Mouse (Mus musculus) embryonic facial prominence, embryonic 11.5 days (tissue): ENCODE results near the gene Ttyh1. TPM values are rescaled to one million over a fixed set of nuclear protein-coding genes. Genes with fewer than 3 reads are reported as not detected.

Experiments used
- ATAC-seq: fragments of 200-750 bp; cut with Nextera tagmentation; replicated peaks from 2 replicates; pipeline ENCODE4 v1.8.0; 2017; ENCODE audit warnings: low read depth; ENCODE audit not compliant: insufficient number of reproducible peaks, low FRiP score, low TSS enrichment
- DNase-seq: peaks from one replicate; pipeline ENCODE4 v3.0.0-alpha.2; 2015; ENCODE audit warnings: low spot score
- H3K27ac ChIP-seq: fragments of 300-500 bp; sonication (generic); replicated peaks from 2 replicates; pipeline ENCODE4 v1.5.1; 2014; ENCODE audit warnings: mild to moderate bottlenecking, low read depth, low read length, control low read depth
- H3K27me3 ChIP-seq: fragments of 300-500 bp; sonication (generic); 2 replicates; pipeline ENCODE4 v1.6.1; 2014; ENCODE audit warnings: mild to moderate bottlenecking, low read length, moderate library complexity, mixed read lengths; ENCODE audit not compliant: control insufficient read depth, insufficient read depth
- H3K36me3 ChIP-seq: fragments of 300-500 bp; sonication (generic); replicated peaks from 2 replicates; pipeline ENCODE4 v1.6.1; 2014; ENCODE audit warnings: low read depth, mild to moderate bottlenecking, low read length, moderate library complexity, mixed read lengths; ENCODE audit not compliant: control insufficient read depth, insufficient read depth
- H3K4me1 ChIP-seq: fragments of 300-500 bp; sonication (generic); 2 replicates; pipeline ENCODE4 v1.6.1; 2014; ENCODE audit warnings: low read length, mixed read lengths; ENCODE audit not compliant: control insufficient read depth, insufficient read depth
- H3K4me2 ChIP-seq: fragments of 300-500 bp; sonication (generic); 2 replicates; pipeline ENCODE4 v1.6.1; 2014; ENCODE audit warnings: low read depth, mild to moderate bottlenecking, control low read depth, low read length, moderate library complexity
- H3K4me3 ChIP-seq: fragments of 300-500 bp; sonication (generic); 2 replicates; pipeline ENCODE4 v1.5.1; 2014; ENCODE audit warnings: low read depth, low read length, control low read depth
- H3K9ac ChIP-seq: fragments of 300-500 bp; sonication (generic); replicated peaks from 2 replicates; pipeline ENCODE4 v1.6.1; 2014; ENCODE audit warnings: mild to moderate bottlenecking, control low read depth, low read length
- H3K9me3 ChIP-seq: fragments of 300-500 bp; sonication (generic); replicated peaks from 2 replicates; pipeline ENCODE4 v1.6.1; 2016; ENCODE audit warnings: mild to moderate bottlenecking, low read length, inconsistent platforms, mixed read lengths; ENCODE audit not compliant: control insufficient read depth
- WGBS: fragments of 180-500 bp; shearing (Covaris S2); extraction: QIAGEN DNeasy Blood & Tissue Kit; methylation state at CpG from one replicate; pipeline ENCODE4 v1.1.7; 2014; 5-methylcytosine and 5-hydroxymethylcytosine counted together
- polyA plus RNA-seq: library from polyadenylated mRNA; unstranded; fragments of >200 nt; fragmentation: Nextera tagmentation; extraction: Ambion mirVana; gene quantifications from 2 replicates; pipeline ENCODE4 v1.2.1, GENCODE M21; 2014

Gene Ttyh1
- polyA plus RNA-seq, 1 experiment from 2014 or later, result 8.3 TPM

- no peaks in the 10 kb centered on the region for H3K36me3 ChIP-seq
- no peak for ATAC-seq
- H3K4me3 ChIP-seq, result no peak overlapping the region
- H3K27ac ChIP-seq, result no peak overlapping the region
- DNase-seq, result no peak
- WGBS, result 88% methylated on average over 8 of the region's 8 CpGs
- H3K4me2 ChIP-seq, result no peak overlapping the region
- no peaks in the 10 kb centered on the region for H3K4me1 ChIP-seq
- no peaks in the 10 kb centered on the region for H3K27me3 ChIP-seq
- H3K9ac ChIP-seq, result no peak overlapping the region
- no peaks in the 10 kb centered on the region for H3K9me3 ChIP-seq
These were observed 12.8 kb downstream of the Ttyh1 start for GRCm38 (mm10) chr7:4131964-4132363.

GRCm38 (mm10) chr7:4132581-4132980 is 13.4 kb downstream of the Ttyh1 start:
- Histone ChIP-seq H3K4me3 (no peak overlapping the region), H3K9me3 (no peaks in the 10 kb centered on the region), H3K27me3 (no peaks in the 10 kb centered on the region), H3K27ac (no peak overlapping the region), H3K9ac (no peak overlapping the region), H3K4me2 (no peak overlapping the region), H3K36me3 (no peaks in the 10 kb centered on the region), H3K4me1 (no peaks in the 10 kb centered on the region)
- 86% methylated on average over 3 of the region's 3 CpGs for WGBS
- DNase-seq (no peak), ATAC-seq (no peak)

GRCm38 (mm10) chr7:4132998-4133397 is 13.8 kb downstream of the Ttyh1 start:
- ATAC-seq, result no peak
- no peaks in the 10 kb centered on the region for H3K27me3 ChIP-seq
- H3K9me3 ChIP-seq, result no peaks in the 10 kb centered on the region
- 78% methylated on average over 7 of the region's 7 CpGs for WGBS
- no peak overlapping the region for H3K4me3 ChIP-seq
- H3K27ac ChIP-seq, result no peak overlapping the region
- DNase-seq, result no peak
- no peak overlapping the region for H3K4me2 ChIP-seq
- no peaks in the 10 kb centered on the region for H3K4me1 ChIP-seq
- H3K9ac ChIP-seq, result no peak overlapping the region
- no peaks in the 10 kb centered on the region for H3K36me3 ChIP-seq

- Histone ChIP-seq H3K9me3 (no peaks in the 10 kb centered on the region), H3K27ac (no peak overlapping the region), H3K27me3 (no peaks in the 10 kb centered on the region), H3K4me3 (no peak overlapping the region), H3K4me2 (no peak overlapping the region), H3K36me3 (no peaks in the 10 kb centered on the region; the same call in 1 of the 2 replicates), H3K4me1 (no peaks in the 10 kb centered on the region), H3K9ac (no peak overlapping the region)
- ATAC-seq (no peak), DNase-seq (no peak)
- 80% methylated on average over 5 of the region's 5 CpGs for WGBS
These were observed 15.7 kb downstream of the Ttyh1 start for GRCm38 (mm10) chr7:4134911-4135310.

- peak overlapping the region; percentile 59 for H3K9ac ChIP-seq
- no peaks in the 10 kb centered on the region for H3K9me3 ChIP-seq
- no peak overlapping the region for H3K27ac ChIP-seq
- DNase-seq (no peak), ATAC-seq (peak; percentile 3)
- under 1% methylated on average over 16 of the region's 16 CpGs for WGBS
- no peaks in the 10 kb centered on the region for H3K4me1 ChIP-seq
- H3K4me3 ChIP-seq, result peak overlapping the region; percentile 58
- H3K36me3 ChIP-seq, result peaks cover 7% of the 10 kb centered on the region
- H3K4me2 ChIP-seq, result peak overlapping the region; percentile 66
- no peaks in the 10 kb centered on the region for H3K27me3 ChIP-seq
These were observed 17.2 kb downstream of the Ttyh1 start for GRCm38 (mm10) chr7:4136404-4136770.

GRCm38 (mm10) chr7:4136771-4137531 is 17.7 kb downstream of the Ttyh1 start, which contains the start of gene Leng8:
Gene Leng8, plus strand, starts transcription at chr7:4137039.
- H3K9ac ChIP-seq, result peak within 1 kb of the TSS; percentile 78
- peaks cover 8% of the 10 kb centered on the region for H3K36me3 ChIP-seq
- H3K27me3 ChIP-seq, result no peaks in the 10 kb centered on the region
- H3K4me1 ChIP-seq, result no peaks in the 10 kb centered on the region
- peak; percentile 98 for ATAC-seq
- peak within 1 kb of the TSS; percentile 66 for H3K4me2 ChIP-seq
- H3K27ac ChIP-seq, result peak within 1 kb of the TSS; percentile 78
- WGBS, result under 1% methylated on average over 67 of the region's 78 CpGs
- H3K4me3 ChIP-seq, result peak within 1 kb of the TSS; percentile 58
- no peaks in the 10 kb centered on the region for H3K9me3 ChIP-seq
- DNase-seq, result peak; percentile 98

GRCm38 (mm10) chr7:4137746-4138145 is 18.5 kb downstream of the Ttyh1 start:
- Histone ChIP-seq H3K4me3 (peak overlapping the region; percentile 58), H3K9me3 (no peaks in the 10 kb centered on the region), H3K27ac (no peak overlapping the region), H3K4me1 (no peaks in the 10 kb centered on the region), H3K27me3 (no peaks in the 10 kb centered on the region), H3K9ac (peak overlapping the region; percentile 78), H3K4me2 (peak overlapping the region; percentile 62), H3K36me3 (peaks cover 15% of the 10 kb centered on the region)
- WGBS, result 48% methylated on average over 3 of the region's 3 CpGs
- DNase-seq (no peak), ATAC-seq (no peak)

GRCm38 (mm10) chr7:4138181-4138580 is 19.0 kb downstream of the Ttyh1 start:
- peak overlapping the region; percentile 62 for H3K4me2 ChIP-seq
- H3K27ac ChIP-seq, result no peak overlapping the region
- H3K27me3 ChIP-seq, result no peaks in the 10 kb centered on the region
- peak overlapping the region; percentile 78 for H3K9ac ChIP-seq
- WGBS, result 95% methylated on average over 2 of the region's 2 CpGs
- ATAC-seq (no peak), DNase-seq (no peak)
- H3K4me3 ChIP-seq, result peak overlapping the region; percentile 58
- H3K4me1 ChIP-seq, result no peaks in the 10 kb centered on the region
- H3K9me3 ChIP-seq, result no peaks in the 10 kb centered on the region
- peaks cover 15% of the 10 kb centered on the region for H3K36me3 ChIP-seq
